Mouse (Mus musculus): ENCODE data around the gene Nudc. TPM values are rescaled to one million over a fixed set of nuclear protein-coding genes. Genes with fewer than 3 reads are reported as not detected.

Gene Nudc
- polyA plus RNA-seq, 1 experiment from 2014 or later = 200 TPM

- Histone ChIP-seq H3K4me1 (replicated peaks; ENCODE audit: insufficient read depth, low read length) (no peaks in the 10 kb centered on the region), H3K9ac (ENCODE audit: low read depth, low read length) (no peak overlapping the region), H3K4me3 (replicated peaks; ENCODE audit: low read depth, low read length) (no peak overlapping the region), H3K27ac (no peak overlapping the region), H3K9me3 (replicated peaks; ENCODE audit: low read length) (no peaks in the 10 kb centered on the region), H3K36me3 (ENCODE audit: insufficient read depth, low read length) (no peaks in the 10 kb centered on the region), H3K4me2 (ENCODE audit: low read length) (no peak overlapping the region), H3K27me3 (ENCODE audit: insufficient read depth, low read length) (no peaks in the 10 kb centered on the region)
- no peak for TF ChIP-seq CTCF (IDR thresholded peaks at IDR 0.05; ENCODE audit: low read depth)
- DNase-seq (ENCODE audit: low spot score) = no peak
- 60% methylated on average over 11 of the region's 11 CpGs for WGBS
- no peak for ATAC-seq (replicated peaks; ENCODE audit: low FRiP score, low read depth)
These were observed 17.4 kb upstream of the Nudc start for GRCm38 (mm10) chr4:133563123-133563571.

GRCm38 (mm10) chr4:133561622-133562021 is 15.8 kb upstream of the Nudc start:
- DNase-seq (ENCODE audit: low spot score) (no peak), ATAC-seq (replicated peaks; ENCODE audit: low FRiP score, low read depth) (no peak)
- no peak overlapping the region for H3K4me3 ChIP-seq (replicated peaks; ENCODE audit: low read depth, low read length)
- H3K4me1 ChIP-seq (replicated peaks; ENCODE audit: insufficient read depth, low read length) = no peaks in the 10 kb centered on the region
- H3K27me3 ChIP-seq (ENCODE audit: insufficient read depth, low read length) = no peaks in the 10 kb centered on the region
- WGBS = 54% methylated on average over 4 of the region's 4 CpGs
- H3K4me2 ChIP-seq (ENCODE audit: low read length) = no peak overlapping the region
- H3K36me3 ChIP-seq (ENCODE audit: insufficient read depth, low read length) = no peaks in the 10 kb centered on the region
- no peaks in the 10 kb centered on the region for H3K9me3 ChIP-seq (replicated peaks; ENCODE audit: low read length)
- no peak for TF ChIP-seq CTCF (IDR thresholded peaks at IDR 0.05; ENCODE audit: low read depth)
- no peak overlapping the region for H3K9ac ChIP-seq (ENCODE audit: low read depth, low read length)
- H3K27ac ChIP-seq = no peak overlapping the region

DNA sequence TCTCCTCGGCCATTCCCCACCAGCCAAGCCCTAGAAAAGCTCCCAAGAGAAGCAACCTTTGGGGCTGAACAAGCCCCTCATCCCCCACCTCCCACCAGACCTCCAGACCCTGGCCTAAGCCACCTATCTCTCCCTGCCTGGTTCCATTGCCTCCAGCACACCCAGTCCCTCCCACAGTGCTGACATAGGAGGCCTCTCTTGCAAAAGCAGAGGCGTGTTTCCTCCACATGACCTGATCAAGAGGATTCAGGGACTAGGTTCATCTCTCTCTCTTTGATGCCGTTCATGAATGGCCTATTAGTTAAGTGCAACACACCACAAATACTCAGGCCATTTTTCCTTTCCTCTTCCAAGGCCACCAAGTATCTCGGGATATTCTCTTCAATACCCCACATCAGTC is 14.1 kb upstream of the Nudc start:
- no peak overlapping the region for H3K27ac ChIP-seq
- WGBS = 76% methylated on average over 4 of the region's 4 CpGs

GRCm38 (mm10) chr4:133557041-133557717 is 11.4 kb upstream of the Nudc start:
- 35% methylated on average over 10 of the region's 10 CpGs for WGBS
- no peaks in the 10 kb centered on the region for H3K27me3 ChIP-seq (ENCODE audit: insufficient read depth, low read length)
- DNase-seq (ENCODE audit: low spot score) (no peak), ATAC-seq (replicated peaks; ENCODE audit: low FRiP score, low read depth) (peak; percentile 31; the same call in 1 of the 2 replicates)
- H3K27ac ChIP-seq = no peak overlapping the region
- TF ChIP-seq CTCF (IDR thresholded peaks at IDR 0.05; ENCODE audit: low read depth) = no peak
- no peaks in the 10 kb centered on the region for H3K4me1 ChIP-seq (replicated peaks; ENCODE audit: insufficient read depth, low read length)
- H3K36me3 ChIP-seq (ENCODE audit: insufficient read depth, low read length) = no peaks in the 10 kb centered on the region
- H3K9me3 ChIP-seq (replicated peaks; ENCODE audit: low read length) = no peaks in the 10 kb centered on the region
- H3K4me3 ChIP-seq (replicated peaks; ENCODE audit: low read depth, low read length) = no peak overlapping the region
- peak overlapping the region; percentile 23; the same call in 1 of the 2 replicates for H3K9ac ChIP-seq (ENCODE audit: low read depth, low read length)
- H3K4me2 ChIP-seq (ENCODE audit: low read length) = no peak overlapping the region

More for the DNA sequence above, 14.1 kb upstream of the Nudc start:
- no peak for TF ChIP-seq CTCF (IDR thresholded peaks at IDR 0.05; ENCODE audit: low read depth)
- no peaks in the 10 kb centered on the region for H3K4me1 ChIP-seq (replicated peaks; ENCODE audit: insufficient read depth, low read length)
- no peak overlapping the region for H3K4me3 ChIP-seq (replicated peaks; ENCODE audit: low read depth, low read length)
- ATAC-seq (replicated peaks; ENCODE audit: low FRiP score, low read depth) (no peak), DNase-seq (ENCODE audit: low spot score) (no peak)
- no peaks in the 10 kb centered on the region for H3K27me3 ChIP-seq (ENCODE audit: insufficient read depth, low read length)
- no peak overlapping the region for H3K9ac ChIP-seq (ENCODE audit: low read depth, low read length)
- no peak overlapping the region for H3K4me2 ChIP-seq (ENCODE audit: low read length)
- no peaks in the 10 kb centered on the region for H3K9me3 ChIP-seq (replicated peaks; ENCODE audit: low read length)
- H3K36me3 ChIP-seq (ENCODE audit: insufficient read depth, low read length) = no peaks in the 10 kb centered on the region

- H3K36me3 ChIP-seq (ENCODE audit: insufficient read depth, low read length) = no peaks in the 10 kb centered on the region
- H3K4me1 ChIP-seq (replicated peaks; ENCODE audit: insufficient read depth, low read length) = no peaks in the 10 kb centered on the region
- no peak for TF ChIP-seq CTCF (IDR thresholded peaks at IDR 0.05; ENCODE audit: low read depth)
- ATAC-seq (replicated peaks; ENCODE audit: low FRiP score, low read depth) (no peak), DNase-seq (ENCODE audit: low spot score) (no peak)
- no peak overlapping the region for H3K4me2 ChIP-seq (ENCODE audit: low read length)
- no peaks in the 10 kb centered on the region for H3K27me3 ChIP-seq (ENCODE audit: insufficient read depth, low read length)
- no peaks in the 10 kb centered on the region for H3K9me3 ChIP-seq (replicated peaks; ENCODE audit: low read length)
- H3K9ac ChIP-seq (ENCODE audit: low read depth, low read length) = no peak overlapping the region
- H3K4me3 ChIP-seq (replicated peaks; ENCODE audit: low read depth, low read length) = no peak overlapping the region
- 72% methylated on average over 19 of the region's 19 CpGs for WGBS
- H3K27ac ChIP-seq = no peak overlapping the region
These were observed 7.9 kb upstream of the Nudc start for GRCm38 (mm10) chr4:133553448-133554330.

DNA sequence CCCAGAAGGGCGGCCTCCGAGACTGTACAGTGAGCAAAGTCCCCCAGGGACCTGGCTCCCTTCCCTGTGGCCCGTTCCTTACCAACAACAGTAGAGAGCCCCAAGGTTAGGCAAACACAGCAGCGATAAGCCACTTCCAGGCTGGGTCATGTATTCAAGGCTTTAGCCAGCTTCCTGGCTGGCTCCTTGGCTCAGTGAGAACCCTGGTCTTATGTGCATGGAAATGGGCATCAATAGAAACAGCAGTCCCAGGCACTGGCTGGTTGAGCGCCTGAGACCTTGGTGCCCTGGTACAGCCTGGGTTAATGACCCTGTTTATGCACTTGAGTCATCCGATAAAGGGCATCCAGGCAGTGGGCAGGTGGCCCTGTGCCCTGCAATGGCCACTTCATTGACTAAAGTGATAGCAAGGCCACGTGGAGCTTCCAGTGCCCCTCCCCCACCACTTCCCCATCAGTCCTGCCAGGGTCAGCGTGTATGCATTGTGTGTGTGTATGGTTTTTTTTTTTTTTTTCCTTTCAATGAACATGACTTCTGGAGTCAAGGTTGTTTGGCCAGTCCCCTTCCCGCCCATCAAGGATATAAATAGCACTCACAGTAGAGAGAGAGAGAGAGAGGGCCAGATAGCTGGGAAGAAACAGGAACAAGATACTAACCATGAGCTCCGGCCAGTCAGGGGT is 7.1 kb upstream of the Nudc start, which contains the start of gene Nr0b2:
Gene Nr0b2 (plus strand): TSS at position 609 of the 680 bp plus-strand sequence.
- no peak within 1 kb of the TSS for H3K4me2 ChIP-seq (ENCODE audit: low read length)
- TF ChIP-seq CTCF (IDR thresholded peaks at IDR 0.05; ENCODE audit: low read depth) = no peak
- WGBS = 53% methylated on average over 10 of the region's 10 CpGs
- H3K27me3 ChIP-seq (ENCODE audit: insufficient read depth, low read length) = no peaks in the 10 kb centered on the region
- no peak within 1 kb of the TSS for H3K9ac ChIP-seq (ENCODE audit: low read depth, low read length)
- no peak within 1 kb of the TSS for H3K27ac ChIP-seq
- ATAC-seq (replicated peaks; ENCODE audit: low FRiP score, low read depth) = no peak
- no peaks in the 10 kb centered on the region for H3K4me1 ChIP-seq (replicated peaks; ENCODE audit: insufficient read depth, low read length)
- H3K9me3 ChIP-seq (replicated peaks; ENCODE audit: low read length) = no peaks in the 10 kb centered on the region
- no peaks in the 10 kb centered on the region for H3K36me3 ChIP-seq (ENCODE audit: insufficient read depth, low read length)
- H3K4me3 ChIP-seq (replicated peaks; ENCODE audit: low read depth, low read length) = no peak within 1 kb of the TSS
- no peak for DNase-seq (ENCODE audit: low spot score)
